Mouse (Mus musculus): ENCODE data around the gene Sap30. TPM values are rescaled to one million over a fixed set of nuclear protein-coding genes. Genes with fewer than 3 reads are reported as not detected.
"Not testable (repeated sequence)": the region's sequence is repeated elsewhere in the genome, so short reads cannot be mapped to it uniquely, and the experiment has no call there.

The Sap30 gene
- total and polyA plus RNA-seq, 2 experiments from 2014 or later, result 36.7 to 57.2 TPM

DNA sequence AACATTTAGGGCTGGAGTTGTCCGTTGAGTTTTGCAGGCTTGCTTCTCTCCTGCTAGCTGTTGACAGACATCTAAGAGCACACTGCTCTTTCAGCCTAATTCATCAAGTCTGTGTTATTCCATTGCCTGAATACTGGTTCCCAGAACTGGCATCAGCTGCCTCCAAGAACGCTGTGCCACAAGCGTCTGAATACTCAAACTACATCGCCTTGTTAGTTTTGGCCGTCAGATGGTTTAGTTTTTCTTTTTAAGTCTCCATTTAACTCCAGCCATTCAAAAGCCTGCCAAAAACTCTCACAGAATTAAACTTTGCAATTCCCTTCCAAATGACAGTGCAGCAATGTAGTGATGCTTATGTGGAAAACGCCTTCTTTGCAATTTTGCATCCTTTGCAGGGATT is 30.5 kb downstream of the Sap30 start:
- TF ChIP-seq CTCF (IDR thresholded peaks at IDR 0.05; ENCODE audit: low read depth) (no peak), EP300 (IDR thresholded peaks at IDR 0.05; ENCODE audit: low read depth) (no peak)
- Histone ChIP-seq H3K27ac (ENCODE audit: low read depth) (no peak overlapping the region), H3K4me3 (ENCODE audit: low read depth, low read length) (no peak overlapping the region), H3K9ac (replicated peaks; ENCODE audit: low read depth, low read length) (no peak overlapping the region), H3K36me3 (replicated peaks; ENCODE audit: control insufficient read depth, insufficient read depth, low read length) (no peaks in the 10 kb centered on the region), H3K4me1 (ENCODE audit: control insufficient read depth, insufficient read depth) (0 out of 2 replicates have a peak, but pooled peaks cover 6% of the 10 kb centered on the region), H3K4me2 (ENCODE audit: low read depth, low read length) (no peak overlapping the region), H3K27me3 (ENCODE audit: control insufficient read depth, insufficient read depth, low read length) (no peaks in the 10 kb centered on the region), H3K9me3 (replicated peaks; ENCODE audit: control insufficient read depth, low read length) (no peaks in the 10 kb centered on the region)
- DNase-seq (ENCODE audit: low spot score), result no peak
- ATAC-seq (ENCODE audit: insufficient read depth, low read depth), result no peak
- WGBS, result 57% methylated on average over 6 of the region's 6 CpGs

DNA sequence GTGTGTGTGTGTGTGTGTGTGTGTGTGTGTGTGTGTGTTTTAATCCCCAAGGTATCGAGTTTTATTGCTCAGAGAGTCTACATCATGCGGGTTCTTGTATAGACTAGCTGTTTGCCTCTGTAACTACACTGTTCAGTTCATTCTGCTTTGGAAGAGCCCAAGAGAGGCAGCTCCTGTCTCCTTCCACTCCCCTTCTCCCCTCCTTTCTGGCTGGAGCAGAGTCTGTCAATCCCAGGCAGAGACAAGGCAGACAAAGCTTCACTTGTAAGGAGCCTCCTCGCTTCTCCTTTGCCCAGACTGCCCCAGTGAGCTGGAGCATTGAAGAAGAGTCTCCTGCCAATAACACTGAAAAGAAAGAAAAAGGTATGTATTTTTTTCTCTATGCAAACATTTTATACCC is 31.9 kb downstream of the Sap30 start, which contains the start of gene Scrg1:
Scrg1 (plus strand) TSS at position 159 of the 400 bp plus-strand sequence.
- Histone ChIP-seq H3K4me2 (ENCODE audit: low read depth, low read length) (no peak within 1 kb of the TSS), H3K27me3 (ENCODE audit: control insufficient read depth, insufficient read depth, low read length) (no peaks in the 10 kb centered on the region), H3K9me3 (replicated peaks; ENCODE audit: control insufficient read depth, low read length) (no peaks in the 10 kb centered on the region), H3K36me3 (replicated peaks; ENCODE audit: control insufficient read depth, insufficient read depth, low read length) (no peaks in the 10 kb centered on the region), H3K27ac (ENCODE audit: low read depth) (no peak within 1 kb of the TSS), H3K4me3 (ENCODE audit: low read depth, low read length) (no peak within 1 kb of the TSS), H3K4me1 (ENCODE audit: control insufficient read depth, insufficient read depth) (0 out of 2 replicates have a peak, but pooled peaks cover 6% of the 10 kb centered on the region), H3K9ac (replicated peaks; ENCODE audit: low read depth, low read length) (no peak within 1 kb of the TSS)
- 89% methylated on average over 3 of the region's 3 CpGs for WGBS
- DNase-seq (ENCODE audit: low spot score) (no peak), ATAC-seq (ENCODE audit: insufficient read depth, low read depth) (no peak)
- TF ChIP-seq CTCF (IDR thresholded peaks at IDR 0.05; ENCODE audit: low read depth) (no peak), EP300 (IDR thresholded peaks at IDR 0.05; ENCODE audit: low read depth) (no peak)

DNA sequence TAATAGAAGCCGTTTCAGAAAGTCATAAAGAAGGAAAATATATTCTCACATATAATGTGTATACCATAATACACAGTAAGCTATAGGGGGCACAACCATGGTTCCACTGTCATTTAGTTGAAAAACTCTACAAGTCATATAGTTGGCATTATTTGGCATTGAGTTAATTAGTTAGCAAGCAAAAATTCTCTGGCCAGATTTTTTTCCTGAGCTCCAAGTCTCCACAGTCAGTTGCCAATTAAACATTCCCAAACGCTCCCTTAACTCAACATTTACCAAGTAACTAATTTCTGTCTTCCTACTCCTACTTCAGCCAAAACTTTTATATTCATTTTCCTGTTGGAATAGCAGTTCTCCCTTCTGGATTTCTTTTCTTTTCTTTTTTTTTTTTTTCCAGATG is 34.3 kb downstream of the Sap30 start:
- no peak for ATAC-seq (ENCODE audit: insufficient read depth, low read depth)

DNA sequence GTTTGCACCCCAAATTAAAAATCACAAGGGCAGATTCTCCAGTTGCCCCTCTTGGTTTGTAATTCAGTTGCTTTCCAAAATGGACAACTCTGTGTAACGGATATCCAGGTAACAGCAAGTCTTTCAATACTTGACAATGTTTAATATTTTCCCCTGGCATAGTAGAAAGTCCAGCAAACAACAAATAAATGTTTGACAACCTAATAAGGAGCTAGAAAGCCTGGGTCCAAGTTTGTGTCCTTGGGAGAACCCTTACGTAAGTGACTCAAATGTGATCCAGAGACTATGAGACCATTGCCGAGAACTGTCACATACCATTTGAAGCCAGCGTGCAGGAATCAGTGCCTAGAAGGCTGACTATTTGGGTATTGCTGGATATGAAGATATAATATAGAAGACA is 35.8 kb downstream of the Sap30 start:
- Histone ChIP-seq H3K27ac (ENCODE audit: low read depth) (no peak overlapping the region), H3K4me1 (ENCODE audit: control insufficient read depth, insufficient read depth) (0 out of 2 replicates have a peak, but pooled peaks cover 5% of the 10 kb centered on the region), H3K27me3 (ENCODE audit: control insufficient read depth, insufficient read depth, low read length) (no peaks in the 10 kb centered on the region), H3K4me3 (ENCODE audit: low read depth, low read length) (no peak overlapping the region), H3K36me3 (replicated peaks; ENCODE audit: control insufficient read depth, insufficient read depth, low read length) (no peaks in the 10 kb centered on the region), H3K9ac (replicated peaks; ENCODE audit: low read depth, low read length) (no peak overlapping the region), H3K9me3 (replicated peaks; ENCODE audit: control insufficient read depth, low read length) (no peaks in the 10 kb centered on the region), H3K4me2 (ENCODE audit: low read depth, low read length) (no peak overlapping the region)
- TF ChIP-seq CTCF (IDR thresholded peaks at IDR 0.05; ENCODE audit: low read depth) (no peak), EP300 (IDR thresholded peaks at IDR 0.05; ENCODE audit: low read depth) (no peak)
- ATAC-seq (ENCODE audit: insufficient read depth, low read depth) (no peak), DNase-seq (ENCODE audit: low spot score) (no peak)
- 89% methylated on average over 4 of the region's 4 CpGs for WGBS

More for the DNA sequence above, 34.3 kb downstream of the Sap30 start:
- no peak overlapping the region for H3K4me2 ChIP-seq (ENCODE audit: low read depth, low read length)
- 0 out of 2 replicates have a peak, but pooled peaks cover 6% of the 10 kb centered on the region for H3K4me1 ChIP-seq (ENCODE audit: control insufficient read depth, insufficient read depth)
- TF ChIP-seq EP300 (IDR thresholded peaks at IDR 0.05; ENCODE audit: low read depth), result no peak
- no peak for TF ChIP-seq CTCF (IDR thresholded peaks at IDR 0.05; ENCODE audit: low read depth)
- no peaks in the 10 kb centered on the region for H3K36me3 ChIP-seq (replicated peaks; ENCODE audit: control insufficient read depth, insufficient read depth, low read length)
- no peaks in the 10 kb centered on the region for H3K27me3 ChIP-seq (ENCODE audit: control insufficient read depth, insufficient read depth, low read length)
- no peak overlapping the region for H3K27ac ChIP-seq (ENCODE audit: low read depth)
- H3K9ac ChIP-seq (replicated peaks; ENCODE audit: low read depth, low read length), result no peak overlapping the region
- WGBS, result 83% methylated on average over 2 of the region's 2 CpGs
- H3K4me3 ChIP-seq (ENCODE audit: low read depth, low read length), result no peak overlapping the region
- H3K9me3 ChIP-seq (replicated peaks; ENCODE audit: control insufficient read depth, low read length), result no peaks in the 10 kb centered on the region
- DNase-seq (ENCODE audit: low spot score), result no peak

DNA sequence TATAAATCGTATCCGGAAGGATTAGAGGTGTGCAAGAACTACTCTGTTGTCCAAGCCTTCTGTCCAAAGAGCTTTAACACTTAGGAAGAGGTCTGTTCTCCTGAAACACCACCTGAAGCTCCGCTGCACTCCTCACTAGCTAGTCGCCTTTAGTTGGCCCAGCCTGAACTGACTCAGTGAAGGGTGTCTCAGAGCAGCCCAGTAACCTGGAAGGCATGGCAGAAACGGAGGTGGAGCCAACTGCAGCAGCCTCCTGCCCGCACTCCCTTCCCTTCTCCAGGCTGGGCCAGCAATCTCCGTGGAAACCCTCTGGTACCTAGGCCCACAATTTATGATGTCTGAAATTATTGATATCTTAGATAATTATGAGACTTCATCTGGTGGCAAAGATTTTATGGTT is 36.9 kb downstream of the Sap30 start:
- ATAC-seq (ENCODE audit: insufficient read depth, low read depth), result no peak
- TF ChIP-seq EP300 (IDR thresholded peaks at IDR 0.05; ENCODE audit: low read depth) (no peak), CTCF (IDR thresholded peaks at IDR 0.05; ENCODE audit: low read depth) (no peak)
- H3K27ac ChIP-seq (ENCODE audit: low read depth), result no peak overlapping the region
- 78% methylated on average over 7 of the region's 7 CpGs for WGBS
- H3K4me1 ChIP-seq (ENCODE audit: control insufficient read depth, insufficient read depth), result no peaks in the 10 kb centered on the region
- H3K4me3 ChIP-seq (ENCODE audit: low read depth, low read length), result no peak overlapping the region
- H3K27me3 ChIP-seq (ENCODE audit: control insufficient read depth, insufficient read depth, low read length), result no peaks in the 10 kb centered on the region
- H3K4me2 ChIP-seq (ENCODE audit: low read depth, low read length), result no peak overlapping the region
- no peaks in the 10 kb centered on the region for H3K9me3 ChIP-seq (replicated peaks; ENCODE audit: control insufficient read depth, low read length)
- H3K36me3 ChIP-seq (replicated peaks; ENCODE audit: control insufficient read depth, insufficient read depth, low read length), result no peaks in the 10 kb centered on the region
- DNase-seq (ENCODE audit: low spot score), result no peak
- no peak overlapping the region for H3K9ac ChIP-seq (replicated peaks; ENCODE audit: low read depth, low read length)

DNA sequence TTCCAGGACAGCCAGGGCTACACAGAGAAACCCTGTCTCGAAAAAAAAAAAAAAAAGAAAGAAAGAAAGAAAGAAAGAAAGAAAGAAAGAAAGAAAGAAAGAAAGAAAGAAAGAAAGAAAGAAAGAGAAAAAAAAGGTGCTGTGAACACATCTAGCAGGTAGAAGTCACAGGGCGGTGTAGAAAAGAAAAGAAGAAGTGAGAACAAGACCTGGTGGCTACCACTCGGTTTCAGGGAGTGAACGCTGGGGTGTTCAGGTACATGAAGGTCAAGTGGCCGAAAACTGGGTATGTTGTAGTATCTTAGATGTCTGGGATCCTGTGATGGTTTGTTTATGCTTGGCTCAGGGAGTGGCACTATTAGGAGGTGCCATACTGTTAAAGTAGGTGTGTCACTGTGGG is 41.8 kb downstream of the Sap30 start:
- not testable (repeated sequence) for H3K4me3 ChIP-seq (ENCODE audit: low read depth, low read length)

More for the DNA sequence above, 41.8 kb downstream of the Sap30 start:
- H3K9ac ChIP-seq (replicated peaks; ENCODE audit: low read depth, low read length); H3K27ac ChIP-seq (ENCODE audit: low read depth); H3K4me1 ChIP-seq (ENCODE audit: control insufficient read depth, insufficient read depth); ATAC-seq (ENCODE audit: insufficient read depth, low read depth); DNase-seq (ENCODE audit: low spot score); H3K27me3 ChIP-seq (ENCODE audit: control insufficient read depth, insufficient read depth, low read length); H3K4me2 ChIP-seq (ENCODE audit: low read depth, low read length); H3K36me3 ChIP-seq (replicated peaks; ENCODE audit: control insufficient read depth, insufficient read depth, low read length); H3K9me3 ChIP-seq (replicated peaks; ENCODE audit: control insufficient read depth, low read length): not testable (repeated sequence)
- WGBS, result 89% methylated on average over 4 of the region's 5 CpGs

Data from heart, postnatal 0 days (tissue).